Mouse (Mus musculus): ENCODE results near the gene Ranbp3l.
A peak's percentile ranks its signal among the peaks of the same experiment; 100 is the strongest.

The Ranbp3l gene

GRCm38 (mm10) chr15:9070912-9071555 is 103.3 kb downstream of the Ranbp3l start, which contains the start of gene Nadk2:
TSS of gene Nadk2 (plus strand) at chr15:9071260.
- peak; percentile 99 for DNase-seq (ENCODE audit: low spot score)

DNA sequence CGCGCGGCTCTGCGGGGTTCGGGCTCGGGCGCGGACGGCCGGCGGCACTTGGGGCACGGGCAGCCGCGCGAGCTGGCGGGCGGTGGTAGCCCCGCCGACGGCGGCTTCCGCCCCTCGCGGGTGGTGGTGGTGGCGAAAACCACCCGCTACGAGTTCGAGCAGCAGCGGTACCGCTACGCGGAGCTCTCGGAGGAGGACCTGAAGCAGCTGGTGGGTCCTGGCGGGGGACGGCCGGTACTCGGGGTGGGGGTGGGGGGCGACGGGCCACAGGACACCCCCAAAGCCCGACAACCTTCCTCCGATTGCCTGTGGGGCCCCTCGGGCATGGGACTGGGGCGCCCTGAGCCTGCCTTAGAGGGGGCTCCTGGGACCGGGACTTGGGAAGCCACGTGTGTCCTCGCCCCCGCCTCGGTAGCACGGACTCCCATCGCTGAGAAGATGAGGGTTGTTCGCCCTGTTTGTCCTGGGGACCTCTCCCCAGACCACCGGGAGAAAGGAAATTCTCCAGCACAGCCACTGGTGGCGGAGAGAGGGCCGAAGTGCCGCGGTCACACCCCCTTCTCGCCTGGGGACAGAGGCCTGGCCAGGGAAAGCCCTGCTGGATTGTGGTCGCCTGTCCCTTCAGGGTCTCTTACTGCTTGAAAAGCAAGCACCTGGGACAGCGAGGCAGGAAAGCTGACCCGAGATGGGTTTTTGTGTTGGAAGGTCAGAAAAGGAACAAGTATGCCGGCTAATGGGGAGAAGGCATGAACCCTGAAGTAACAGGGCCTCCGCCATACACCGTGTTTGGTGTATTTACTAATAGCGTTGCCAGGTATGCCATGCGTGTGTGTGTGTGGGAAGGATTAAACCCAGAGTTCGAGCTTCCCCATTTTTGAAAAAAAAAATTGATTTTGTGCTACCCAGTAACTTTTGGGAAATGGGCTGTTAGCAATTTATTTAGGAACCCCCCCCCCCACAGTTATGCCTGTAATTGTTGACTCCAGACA is 104.1 kb downstream of the Ranbp3l start:
- DNase-seq (ENCODE audit: low spot score) = peak; percentile 62

- peak; percentile 40 for DNase-seq (ENCODE audit: low spot score)
Measured at GRCm38 (mm10) chr15:9072630-9073029, 104.9 kb downstream of the Ranbp3l start.

DNA sequence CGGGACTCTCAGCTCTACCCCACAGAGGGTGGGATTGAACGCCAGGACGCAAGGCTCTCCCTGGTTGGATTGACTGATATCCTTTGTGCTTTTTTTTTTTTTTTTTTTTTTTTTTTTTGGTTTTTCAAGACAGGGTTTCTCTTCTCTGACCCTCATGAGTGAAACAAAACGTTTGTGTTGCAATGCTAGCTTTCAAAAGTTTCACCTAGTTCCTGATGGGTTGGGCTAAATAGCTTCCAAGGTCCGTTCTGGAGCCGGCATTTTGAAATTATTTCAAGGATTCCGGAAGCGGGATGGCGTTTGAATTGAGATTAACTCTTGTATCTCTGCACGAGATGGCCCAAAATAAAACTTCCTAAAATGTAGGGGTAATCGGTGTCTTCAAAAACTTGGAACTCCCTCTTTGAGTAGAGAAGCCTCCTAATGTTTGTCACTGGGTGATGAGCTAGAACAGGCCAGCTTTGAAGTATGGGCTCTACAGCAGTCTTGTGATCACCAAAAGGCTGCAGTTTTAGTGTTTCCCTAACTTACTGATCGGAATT is 105.4 kb downstream of the Ranbp3l start:
- no peak for DNase-seq (ENCODE audit: low spot score)

GRCm38 (mm10) chr15:9073684-9074083 is 105.9 kb downstream of the Ranbp3l start:
- DNase-seq (ENCODE audit: low spot score) = no peak

- DNase-seq (ENCODE audit: low spot score) = no peak
Measured at GRCm38 (mm10) chr15:9074139-9074538, 106.4 kb downstream of the Ranbp3l start.

DNA sequence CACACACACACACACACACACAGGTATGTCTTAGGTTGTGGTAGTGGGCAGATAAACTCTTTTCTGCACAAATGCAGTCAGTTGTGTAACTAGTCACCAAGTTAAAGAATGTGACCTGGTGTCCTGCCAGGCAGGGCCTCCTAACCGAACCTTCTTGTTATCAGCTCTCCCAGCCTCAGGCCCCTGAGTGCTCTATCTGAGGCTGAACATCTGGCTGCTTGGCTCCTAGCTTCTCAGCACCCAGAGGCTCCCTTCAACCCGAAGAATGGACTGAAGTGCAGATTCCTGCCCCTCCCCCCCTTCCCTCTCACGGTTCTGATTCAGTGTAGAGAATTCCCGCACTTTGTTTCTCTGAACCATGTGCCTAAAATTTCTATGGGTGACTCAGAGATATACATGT is 106.9 kb downstream of the Ranbp3l start:
- DNase-seq (ENCODE audit: low spot score) = peak; percentile 47

DNA sequence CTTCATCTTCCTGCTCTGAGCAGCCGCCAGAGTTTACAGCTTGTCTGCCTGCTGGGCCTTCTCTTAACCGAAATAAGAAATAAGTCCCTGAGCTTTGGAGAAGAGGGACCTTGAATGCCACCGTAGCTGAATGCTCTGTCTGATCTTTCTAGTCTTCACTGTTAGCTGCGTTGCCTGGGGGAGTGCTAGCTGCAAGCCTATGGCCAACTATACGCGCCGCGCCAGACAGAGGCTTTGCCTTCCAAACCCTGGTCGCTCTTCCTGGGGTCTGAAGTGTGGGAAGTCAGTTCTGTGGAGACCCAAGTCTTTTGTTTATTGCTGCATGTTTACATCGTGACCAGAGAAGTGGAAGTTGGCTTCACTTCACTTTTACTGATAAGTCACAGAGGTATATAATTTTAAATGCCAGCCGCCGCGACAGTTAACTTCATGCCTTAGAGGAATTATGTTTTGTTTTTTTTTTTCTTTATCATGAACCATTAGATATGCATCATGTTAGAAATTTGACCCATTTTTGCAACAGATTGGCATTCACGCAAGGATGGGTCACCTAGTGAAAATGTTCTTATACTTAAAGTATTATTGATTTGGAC is 108.0 kb downstream of the Ranbp3l start:
- DNase-seq (ENCODE audit: low spot score) = no peak

DNA sequence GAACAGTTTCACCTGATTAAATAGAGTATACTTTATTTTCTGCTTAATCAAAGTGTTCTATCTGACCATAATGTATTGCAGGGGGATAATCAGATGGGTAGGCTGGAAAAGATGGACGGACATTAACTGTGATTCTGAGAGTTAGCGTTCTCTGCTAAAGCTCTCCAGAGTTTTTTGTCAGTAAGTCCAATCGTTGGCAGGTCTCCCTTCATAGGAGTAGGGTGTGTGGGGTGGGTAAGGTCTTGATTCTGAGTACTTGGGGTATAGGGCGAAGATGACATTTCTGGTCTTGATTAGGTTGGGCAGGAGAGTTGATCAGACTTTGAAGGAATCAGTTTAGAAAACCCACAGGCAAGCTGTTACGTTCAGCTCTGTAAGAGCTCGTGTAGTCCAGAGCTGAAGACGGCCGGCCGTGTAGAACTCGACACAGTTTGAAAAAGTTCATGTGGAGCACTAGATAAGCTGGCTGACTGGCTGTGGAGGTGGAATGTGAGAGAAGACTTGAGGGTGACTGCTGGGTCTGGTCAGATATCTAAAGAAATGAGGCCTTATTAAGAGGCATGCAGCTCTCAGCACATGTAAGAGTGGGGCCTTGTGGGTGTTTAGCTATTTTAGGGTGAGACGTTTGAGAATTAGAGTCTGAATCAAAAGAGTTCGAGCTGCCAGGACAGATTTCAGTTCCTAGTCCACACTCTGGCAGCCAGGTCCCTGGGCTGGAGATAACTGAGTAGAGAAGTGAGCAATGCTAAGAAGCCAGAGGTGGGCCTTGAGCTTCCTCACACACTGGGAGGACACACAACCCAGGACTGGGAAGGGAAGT is 110.9 kb downstream of the Ranbp3l start:
- DNase-seq (ENCODE audit: low spot score) = no peak

DNA sequence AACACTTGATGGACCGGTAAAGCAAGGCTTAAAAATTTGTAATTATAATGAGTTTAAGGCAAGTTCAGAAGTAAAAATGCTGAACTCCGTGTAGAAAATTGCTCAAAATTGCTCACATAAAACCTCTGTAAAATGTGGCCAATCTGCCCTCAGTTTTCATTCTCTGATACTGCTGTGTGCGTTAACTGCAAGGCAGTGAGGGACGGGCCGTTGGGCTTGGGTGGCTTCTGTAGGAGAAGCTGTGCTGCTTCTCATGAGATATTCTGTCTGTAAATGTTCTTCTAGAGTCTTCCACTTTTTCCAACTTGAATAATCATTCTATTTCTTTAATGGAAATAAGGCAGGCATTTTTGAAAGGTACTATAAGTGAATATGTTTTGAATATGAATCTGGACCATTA is 111.9 kb downstream of the Ranbp3l start:
- DNase-seq (ENCODE audit: low spot score) = no peak

- DNase-seq (ENCODE audit: low spot score) = no peak
Measured at GRCm38 (mm10) chr15:9080206-9080605, 112.5 kb downstream of the Ranbp3l start.

DNA sequence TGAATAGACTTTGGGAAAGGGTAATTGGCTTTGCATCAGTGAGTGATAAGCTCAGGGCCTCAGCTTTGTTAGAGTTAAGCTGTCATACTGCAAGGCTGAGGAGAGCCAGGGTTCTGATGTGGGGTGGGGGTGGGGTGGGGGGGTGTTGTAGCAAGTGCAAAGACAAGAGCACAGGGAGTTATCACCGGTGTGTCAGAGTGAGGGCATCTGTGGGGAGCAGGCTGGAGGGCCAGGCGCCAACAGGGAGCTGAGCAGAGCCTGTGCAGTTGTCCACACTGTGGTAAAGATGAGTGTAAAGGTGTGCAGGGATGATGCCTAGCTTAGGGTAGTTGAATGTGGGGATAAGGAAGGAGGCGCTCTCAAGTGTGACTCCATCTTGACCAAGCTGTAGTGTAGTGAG is 113.5 kb downstream of the Ranbp3l start:
- DNase-seq (ENCODE audit: low spot score) = no peak

DNA sequence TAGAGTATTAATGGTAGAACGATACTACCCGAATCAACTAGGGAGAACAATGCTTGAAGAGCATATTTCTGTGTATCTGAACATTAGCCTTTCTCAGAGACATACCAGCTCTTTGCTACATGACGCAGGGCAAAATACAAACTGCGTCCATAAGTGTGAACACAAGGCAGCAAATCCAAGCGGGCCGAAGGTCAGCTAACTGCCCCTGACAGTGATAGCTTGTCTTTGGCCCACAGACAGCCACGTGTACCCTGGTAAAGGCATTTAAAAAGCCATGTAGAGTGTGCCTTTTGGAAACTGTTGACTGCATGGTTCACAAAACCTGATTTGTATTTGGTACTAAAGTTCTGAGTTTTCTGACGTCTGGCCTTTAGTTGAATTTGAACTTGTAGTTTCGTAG is 115.0 kb downstream of the Ranbp3l start:
- no peak for DNase-seq (ENCODE audit: low spot score)

- no peak for DNase-seq (ENCODE audit: low spot score)
Measured at GRCm38 (mm10) chr15:9086813-9087212, 119.1 kb downstream of the Ranbp3l start.

GRCm38 (mm10) chr15:9087421-9087820 is 119.7 kb downstream of the Ranbp3l start:
- DNase-seq (ENCODE audit: low spot score) = no peak

DNA sequence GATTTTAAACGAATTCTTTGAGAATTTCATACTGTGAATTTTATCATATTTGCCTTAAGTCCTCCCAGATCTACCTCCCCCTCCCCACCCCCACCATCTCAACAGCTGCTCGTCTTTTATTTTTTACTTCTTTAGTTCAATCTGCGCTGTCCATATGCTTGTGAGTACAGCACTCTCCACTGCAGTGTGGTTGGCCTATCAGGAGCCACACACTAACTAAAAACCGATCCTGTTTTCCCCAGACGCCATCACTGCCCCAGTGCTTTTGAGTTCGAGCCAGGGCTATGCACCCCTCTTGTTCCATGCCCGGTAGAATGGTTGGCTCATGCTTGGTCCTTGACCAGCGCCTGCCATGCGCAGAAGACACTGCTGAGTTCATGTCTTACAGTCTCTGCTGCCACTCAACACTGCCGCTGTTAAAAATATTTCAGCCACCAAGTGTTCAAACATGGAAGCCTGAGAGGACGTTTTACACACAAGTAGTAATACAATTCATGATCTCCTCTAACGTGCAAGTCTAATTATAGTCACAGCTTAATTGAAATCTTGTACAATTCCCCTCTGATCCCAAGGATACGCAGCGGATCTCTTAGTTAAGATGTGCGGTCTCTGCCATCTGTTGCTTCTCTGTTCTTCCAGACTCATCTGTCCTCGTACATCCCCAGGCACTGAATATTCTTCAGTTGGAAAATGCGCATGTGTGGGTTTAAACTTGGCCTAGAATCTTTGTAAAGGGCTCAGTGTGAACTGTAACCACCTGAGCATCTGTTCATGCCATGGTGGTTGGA is 120.3 kb downstream of the Ranbp3l start:
- DNase-seq (ENCODE audit: low spot score) = no peak

- peak; percentile 5 for DNase-seq (ENCODE audit: low spot score)
Measured at GRCm38 (mm10) chr15:9088683-9089072, 120.9 kb downstream of the Ranbp3l start.

- peak; percentile 3 for DNase-seq (ENCODE audit: low spot score)
Measured at GRCm38 (mm10) chr15:9089136-9089720, 121.5 kb downstream of the Ranbp3l start.

- DNase-seq (ENCODE audit: low spot score) = no peak
Measured at GRCm38 (mm10) chr15:9090662-9091061, 122.9 kb downstream of the Ranbp3l start.

- no peak for DNase-seq (ENCODE audit: low spot score)
Measured at GRCm38 (mm10) chr15:9093598-9094365, 126.0 kb downstream of the Ranbp3l start.

All from embryo, embryonic 10.5 days (tissue).